Mouse (Mus musculus) Muller cell, postnatal 12 days (primary cell): ENCODE data around the gene Gm19935.

Experiments used
- DNase-seq: peaks from one replicate; pipeline ENCODE4 v3.0.0-alpha.2; 2015; ENCODE audit errors: inconsistent ontology term

Gene Gm19935

GRCm38 (mm10) chr8:90817293-90817692 is at the start of gene Gm19935:
TSS of gene Gm19935 (minus strand) at chr8:90817393.
- DNase-seq, result no peak

- peak; percentile 66 for DNase-seq
Measured at GRCm38 (mm10) chr8:90862038-90862437, 44.8 kb upstream of the Gm19935 start.

- peak; percentile 74 for DNase-seq
Measured at GRCm38 (mm10) chr8:90861266-90861944, 44.2 kb upstream of the Gm19935 start.

- no peak for DNase-seq
Measured at GRCm38 (mm10) chr8:90858071-90858470, 40.9 kb upstream of the Gm19935 start.

- DNase-seq, result no peak
Measured at GRCm38 (mm10) chr8:90856952-90857351, 39.8 kb upstream of the Gm19935 start.

GRCm38 (mm10) chr8:90856171-90856570 is 39.0 kb upstream of the Gm19935 start:
- no peak for DNase-seq

GRCm38 (mm10) chr8:90854671-90855161 is 37.5 kb upstream of the Gm19935 start:
- peak; percentile 63 for DNase-seq

GRCm38 (mm10) chr8:90853971-90854670 is 36.9 kb upstream of the Gm19935 start:
- no peak for DNase-seq

GRCm38 (mm10) chr8:90851544-90851943 is 34.4 kb upstream of the Gm19935 start:
- DNase-seq, result no peak

- no peak for DNase-seq
Measured at GRCm38 (mm10) chr8:90849462-90850050, 32.4 kb upstream of the Gm19935 start.

GRCm38 (mm10) chr8:90847980-90848379 is 30.8 kb upstream of the Gm19935 start:
- no peak for DNase-seq

GRCm38 (mm10) chr8:90844179-90844967 is 27.2 kb upstream of the Gm19935 start:
- DNase-seq, result no peak

GRCm38 (mm10) chr8:90843127-90843526 is 25.9 kb upstream of the Gm19935 start:
- no peak for DNase-seq

GRCm38 (mm10) chr8:90841321-90841720 is 24.1 kb upstream of the Gm19935 start:
- peak; percentile 60 for DNase-seq

GRCm38 (mm10) chr8:90839725-90840714 is 22.8 kb upstream of the Gm19935 start:
- peak; percentile 96 for DNase-seq

- DNase-seq, result no peak
Measured at GRCm38 (mm10) chr8:90837440-90837839, 20.2 kb upstream of the Gm19935 start.

GRCm38 (mm10) chr8:90834321-90834672 is 17.1 kb upstream of the Gm19935 start:
- no peak for DNase-seq

- DNase-seq, result no peak
Measured at GRCm38 (mm10) chr8:90833628-90834320, 16.6 kb upstream of the Gm19935 start.

- DNase-seq, result no peak
Measured at GRCm38 (mm10) chr8:90832576-90833289, 15.5 kb upstream of the Gm19935 start.
